Mouse (Mus musculus) frontal cortex, postnatal 14 days (tissue): ENCODE results near the gene Clta.
A peak's percentile ranks its signal among the peaks of the same experiment; 100 is the strongest.

ENCODE experiments used
- DNase-seq, 2 experiments: peaks; one replicate each; pipeline ENCODE4 v3.0.0; 2022; ENCODE audit warnings: low spot score in 2 of 2

Clta gene

GRCm38 (mm10) chr4:44004126-44004525, at the start of gene Clta:
Clta (plus strand) TSS chr4:44004452.
- DNase-seq = no peak

DNA sequence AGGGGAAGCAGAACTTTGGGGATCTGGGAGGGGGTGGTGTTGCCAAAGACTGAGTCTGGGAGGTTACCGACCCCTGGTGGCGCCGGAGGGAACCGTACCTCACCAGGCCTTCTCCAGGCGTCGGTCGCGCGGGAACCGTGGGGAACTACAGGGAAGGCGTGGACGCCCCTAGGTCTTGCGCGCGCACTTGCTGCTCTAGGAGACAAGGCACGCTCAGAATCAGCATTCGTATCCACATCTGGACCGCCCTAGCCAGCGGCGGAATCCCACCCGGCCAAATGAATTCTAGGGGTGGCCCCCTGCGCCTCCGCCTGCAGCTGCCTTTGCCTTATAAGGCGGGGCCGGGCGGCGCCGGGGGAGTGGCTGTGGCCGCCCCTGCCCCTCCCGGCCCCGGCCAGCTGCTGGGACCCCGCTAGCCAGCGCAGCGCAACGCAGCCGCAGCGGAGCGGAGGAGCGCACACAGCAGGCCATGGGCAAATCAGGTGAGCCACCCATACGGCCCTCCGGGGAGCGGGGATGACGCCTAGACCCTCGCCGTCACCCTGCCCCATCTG, 46.9 kb upstream of the Clta start, which contains the start of gene Glipr2:
Gene Glipr2 (plus strand): TSS at position 110 of the 554 bp plus-strand sequence.
- peak; percentile 33 to 75 for DNase-seq

- DNase-seq = peak in 1 of 2 experiments; percentile 21
Observed at GRCm38 (mm10) chr4:43957846-43958461, 46.3 kb upstream of the Clta start.

DNA sequence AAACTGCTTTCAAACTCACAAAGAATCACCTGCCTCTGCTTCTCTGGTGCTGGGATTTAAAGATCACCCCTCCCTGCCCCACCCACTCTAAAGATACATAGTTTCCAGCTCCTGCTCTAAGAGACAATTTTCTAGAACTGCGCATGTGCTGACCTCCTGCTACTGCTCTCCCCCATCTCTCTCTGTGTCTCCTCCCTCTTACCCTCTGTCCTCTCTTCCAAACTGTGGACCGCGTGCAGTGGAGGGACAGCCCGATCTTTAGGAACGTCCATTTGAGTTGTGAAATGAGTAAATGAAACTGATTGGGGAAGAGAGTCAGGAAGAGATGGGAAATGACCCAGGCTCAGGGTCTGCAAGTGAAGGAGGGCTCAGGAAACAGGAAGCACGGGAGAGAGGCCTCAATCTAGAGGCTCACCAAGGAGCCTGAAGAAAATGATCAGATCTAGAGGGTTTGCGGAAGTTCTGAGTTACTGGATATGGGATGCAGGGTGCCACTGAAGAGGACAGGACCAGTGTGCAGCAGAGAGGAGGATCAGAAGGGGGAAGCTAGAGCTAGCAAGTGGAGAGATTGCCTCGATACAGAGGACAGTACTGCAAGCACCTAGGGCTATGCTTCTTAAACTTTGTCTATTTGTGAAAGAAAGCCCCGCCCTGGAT, 44.6 kb upstream of the Clta start:
- no peak for DNase-seq

- no peak for DNase-seq
Observed at GRCm38 (mm10) chr4:43960207-43960606, 44.0 kb upstream of the Clta start.

DNA sequence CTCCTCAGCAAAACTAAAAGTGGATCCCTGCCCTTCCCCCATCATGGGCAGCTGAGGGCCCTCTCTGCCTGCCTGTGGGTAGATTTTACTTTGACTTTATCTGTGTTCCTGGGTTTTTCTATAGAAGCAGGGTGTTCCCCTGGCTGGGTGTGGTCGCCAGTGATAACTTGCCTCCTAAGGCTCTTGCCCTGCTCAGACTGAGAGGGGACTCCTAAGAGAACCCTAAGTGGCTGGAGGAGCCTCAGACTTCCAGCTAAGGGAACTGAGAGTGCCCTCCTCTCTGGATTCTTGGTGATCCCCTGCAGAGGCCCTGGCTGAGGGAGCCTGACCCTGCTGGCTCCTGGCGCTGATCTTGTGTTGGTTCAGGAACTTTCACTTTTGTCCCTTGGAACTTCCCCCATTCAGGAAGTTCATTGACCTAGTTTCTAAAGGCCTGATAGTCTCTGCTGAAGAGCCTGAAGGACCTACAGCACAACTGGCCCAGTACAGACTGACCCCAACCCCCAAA, 39.9 kb upstream of the Clta start:
- DNase-seq = no peak

DNA sequence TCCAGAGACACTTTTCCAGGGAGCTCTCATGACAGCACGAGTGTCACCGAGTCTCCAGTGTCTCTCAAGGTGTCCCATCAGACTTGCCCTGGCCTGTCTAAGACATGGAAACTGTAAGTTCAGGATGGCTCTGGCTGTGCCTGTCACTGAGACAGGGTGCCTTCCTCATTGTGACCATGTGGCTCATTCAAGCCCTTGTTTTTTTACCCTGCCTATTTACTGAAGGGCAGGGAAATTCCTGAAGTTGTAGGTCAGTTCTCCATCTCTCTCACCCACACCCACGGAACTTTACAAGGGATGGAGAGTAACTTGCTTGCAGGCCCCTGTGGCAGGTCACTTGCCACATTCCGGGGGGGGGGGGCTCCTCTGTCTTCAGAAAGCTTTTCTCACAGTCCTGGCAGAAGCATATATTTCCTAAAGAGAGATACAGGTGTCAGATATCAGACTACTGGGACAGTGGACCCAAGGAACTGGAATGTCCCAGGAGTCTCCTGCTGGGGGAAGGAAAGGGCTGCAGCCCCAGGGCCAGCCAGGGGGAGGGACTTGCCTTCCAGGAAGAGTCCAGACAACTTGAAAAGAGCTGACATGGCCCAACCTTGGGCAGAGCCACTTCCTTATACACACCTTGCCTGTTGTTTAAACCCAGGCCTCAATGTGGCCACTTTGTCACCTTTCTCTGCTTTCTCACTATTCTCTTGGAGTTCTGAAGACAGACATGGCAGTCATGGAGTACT, 39.1 kb upstream of the Clta start:
- no peak for DNase-seq

DNA sequence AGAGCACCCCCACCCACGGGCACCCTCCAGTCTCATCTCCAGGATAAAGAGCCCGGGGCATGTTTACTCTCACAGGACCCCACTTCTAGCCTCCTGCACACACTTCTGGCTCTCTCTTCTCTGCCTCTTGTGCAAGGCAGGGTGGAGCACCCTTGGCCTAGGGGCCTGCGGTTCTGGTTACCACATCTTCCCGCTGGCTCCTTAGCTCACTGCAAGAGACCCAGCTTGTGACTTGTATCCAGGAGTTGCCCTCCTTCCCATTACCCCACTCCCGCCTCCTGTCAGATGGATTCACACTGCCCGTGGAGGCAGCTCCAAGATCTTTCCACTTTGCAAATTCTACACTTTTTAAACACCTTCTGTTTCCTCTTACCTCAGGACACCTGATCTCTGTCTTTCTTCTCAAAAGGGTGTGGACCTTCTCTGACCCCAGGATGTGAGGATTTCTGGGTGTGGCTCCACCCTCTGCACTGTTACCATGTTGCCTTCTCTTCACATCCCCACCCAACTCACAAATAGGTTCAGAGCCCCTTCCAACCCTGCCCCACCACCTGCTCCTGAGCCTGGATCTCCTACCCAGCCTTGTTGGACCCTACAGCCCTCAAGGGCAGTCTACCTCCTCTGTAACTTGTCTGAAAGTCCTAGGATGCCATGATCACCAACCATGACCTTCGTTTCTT, 38.3 kb upstream of the Clta start:
- no peak for DNase-seq

- DNase-seq = peak in 1 of 2 experiments; percentile 25
Observed at GRCm38 (mm10) chr4:43968650-43969049, 35.6 kb upstream of the Clta start.

DNA sequence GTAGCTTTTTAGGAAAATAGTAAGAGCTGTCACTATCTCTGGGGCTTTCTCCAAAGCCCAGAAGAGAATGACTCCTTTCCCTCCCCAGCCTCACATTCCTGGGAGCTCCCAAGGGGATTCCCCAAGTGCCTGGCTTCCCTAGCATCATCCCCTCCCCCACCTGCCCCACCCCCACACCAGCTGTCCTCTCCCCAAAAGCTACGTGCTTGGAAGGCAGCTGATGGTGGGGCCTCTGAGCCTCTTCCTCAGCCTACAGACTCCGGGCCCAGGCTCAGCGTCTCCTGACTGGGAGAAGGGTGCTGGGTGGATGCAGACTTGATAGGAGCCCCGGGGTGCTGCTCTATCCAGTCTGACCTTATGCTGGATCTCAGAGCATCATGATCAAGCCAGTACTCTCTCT, 34.9 kb upstream of the Clta start:
- no peak for DNase-seq

- no peak for DNase-seq
Observed at GRCm38 (mm10) chr4:43970393-43971330, 33.6 kb upstream of the Clta start.

- no peak for DNase-seq
Observed at GRCm38 (mm10) chr4:43971541-43972136, 32.6 kb upstream of the Clta start.

GRCm38 (mm10) chr4:43972137-43972591, 32.1 kb upstream of the Clta start:
- no peak for DNase-seq

- DNase-seq = peak in 1 of 2 experiments; percentile 56
Observed at GRCm38 (mm10) chr4:43973526-43973981, 30.7 kb upstream of the Clta start.

GRCm38 (mm10) chr4:43974914-43975616, 29.2 kb upstream of the Clta start:
- DNase-seq = no peak

DNA sequence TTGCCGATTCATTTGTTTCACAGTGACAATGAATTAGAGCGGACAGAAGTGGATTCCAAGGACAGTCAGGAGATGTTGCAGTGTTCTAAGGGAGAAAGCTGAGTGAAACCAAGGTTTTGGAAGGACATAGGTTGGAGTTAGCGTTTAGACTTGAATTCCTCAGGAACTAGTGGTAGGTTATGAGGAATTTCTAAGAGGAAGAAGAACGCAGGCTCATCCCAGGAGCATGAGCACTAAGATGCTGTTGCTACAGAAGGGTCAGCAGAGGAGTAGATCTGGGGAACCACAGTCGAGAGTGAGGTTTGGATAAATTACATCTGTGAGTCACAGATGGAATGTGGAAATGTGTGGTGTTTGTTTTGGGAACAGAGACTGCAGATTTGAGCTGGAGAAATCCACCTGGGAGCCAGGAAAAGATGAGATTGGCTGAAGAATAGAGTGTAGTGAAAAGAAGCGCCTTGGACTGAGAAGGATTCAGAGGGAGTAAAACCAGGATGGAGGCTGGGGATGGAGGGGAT, 28.0 kb upstream of the Clta start:
- DNase-seq = no peak

DNA sequence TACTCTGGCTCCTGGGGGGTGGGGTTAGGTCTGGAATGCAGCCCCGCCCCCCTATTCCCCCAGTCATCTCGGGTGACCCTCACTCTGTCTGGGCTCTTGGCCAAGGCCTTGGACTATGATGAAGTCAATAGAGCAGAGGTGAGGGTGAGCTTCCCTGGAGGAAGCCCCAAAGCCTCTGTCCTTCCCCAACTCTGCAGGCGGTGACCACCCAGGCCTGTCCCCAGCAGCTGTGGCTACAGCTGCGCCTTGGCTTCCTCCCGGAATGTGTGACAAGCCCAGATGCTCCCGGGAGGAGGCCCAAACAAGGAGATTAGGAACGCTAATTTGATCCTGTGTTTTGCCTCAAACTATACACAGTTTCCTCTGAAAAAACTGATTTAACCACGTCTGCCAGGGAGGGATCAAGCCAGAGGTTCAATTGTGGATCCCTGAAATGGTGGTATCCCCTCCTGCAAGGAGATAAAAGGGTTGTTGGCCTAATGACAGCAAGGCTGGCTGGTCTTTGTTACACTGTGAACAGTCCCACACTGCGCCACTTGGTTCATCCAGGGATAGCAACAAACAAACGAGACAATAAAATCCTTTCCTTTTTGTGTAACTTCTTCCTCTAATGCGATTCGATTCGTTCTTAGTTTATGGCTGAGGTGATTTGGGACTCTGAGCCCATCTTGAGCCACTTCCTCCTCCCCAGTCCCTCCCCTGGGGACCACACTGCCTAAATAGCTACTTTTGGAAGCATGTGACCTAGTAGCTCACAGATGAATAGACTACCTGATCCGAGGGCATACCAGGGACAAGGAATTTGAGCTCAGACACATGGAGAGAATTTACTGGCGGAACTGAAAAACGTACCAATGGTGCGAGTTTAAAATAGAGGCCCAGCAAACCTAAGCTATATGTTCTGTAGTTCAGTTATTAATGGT, 25.5 kb upstream of the Clta start:
- DNase-seq = no peak

DNA sequence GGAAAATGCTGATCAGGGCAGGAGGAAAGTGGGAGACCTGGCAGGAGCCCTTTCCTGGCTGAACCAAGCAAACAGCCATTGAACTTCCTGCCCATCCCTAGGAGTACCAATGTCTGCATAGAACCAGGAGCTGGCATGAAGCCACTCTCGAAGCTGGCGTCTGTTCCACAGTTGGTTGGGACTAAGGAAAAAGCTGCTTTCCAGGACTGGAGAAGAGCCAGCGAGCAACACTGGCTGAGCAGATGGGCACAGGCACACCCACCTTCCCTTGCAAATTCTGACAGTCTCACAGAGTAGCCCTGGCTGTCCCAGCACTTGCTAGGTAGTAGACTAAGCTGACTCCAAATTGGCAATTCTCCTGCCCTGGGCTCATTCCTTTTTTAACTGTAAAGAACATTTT, 24.5 kb upstream of the Clta start:
- peak; percentile 79 to 82 for DNase-seq
